Mouse (Mus musculus): ENCODE measurements around the gene Omd.
"Not testable (repeated sequence)": the region's sequence is repeated elsewhere in the genome, so short reads cannot be mapped to it uniquely, and the experiment has no call there.

Gene Omd

DNA sequence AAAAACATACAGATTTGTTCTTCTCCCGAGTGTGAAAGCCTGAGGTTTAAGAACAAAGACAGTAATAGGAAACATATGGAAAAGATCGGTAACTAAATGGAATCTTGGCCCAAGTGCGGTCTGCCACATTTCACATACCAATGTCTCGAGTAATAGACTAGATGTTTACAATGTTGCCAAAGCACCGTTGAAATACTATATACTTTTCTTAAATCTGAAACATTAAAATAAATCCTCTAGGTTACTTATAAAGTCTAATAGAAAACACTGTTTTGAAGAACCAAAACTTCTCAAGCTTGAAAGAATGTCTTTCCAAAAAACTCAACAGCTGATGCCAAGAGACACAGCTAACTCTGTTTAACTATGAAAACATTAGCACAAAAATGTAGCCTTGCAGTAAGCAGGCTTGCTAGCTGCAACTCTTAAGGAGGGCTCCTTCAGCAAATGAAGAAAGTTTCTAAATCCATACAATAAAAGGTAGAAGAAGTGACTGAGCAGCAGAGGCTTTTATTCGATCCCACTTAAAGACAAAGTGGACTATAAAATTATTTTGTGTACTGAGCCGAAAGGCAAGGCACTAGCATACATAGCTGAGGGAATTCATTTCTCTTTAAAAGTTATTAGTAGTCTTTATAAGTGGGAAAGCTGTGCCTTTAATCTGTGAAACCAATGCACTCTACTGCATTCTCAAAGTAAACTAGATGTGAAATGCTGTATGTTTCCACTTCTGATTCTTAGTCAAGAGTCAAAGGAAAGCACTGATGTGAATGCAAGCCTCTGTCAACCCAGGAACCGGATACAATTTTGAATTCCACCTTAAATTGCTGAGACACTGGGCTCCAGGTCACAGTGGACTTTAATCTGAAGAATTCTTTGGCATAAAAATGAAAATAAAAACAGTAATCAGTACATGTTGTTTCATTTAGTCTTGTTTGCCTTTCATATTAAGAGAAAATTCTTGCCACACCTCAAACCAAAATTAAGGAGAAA is at the start of gene Omd:
Gene Omd (plus strand): TSS at position 922 of the 990 bp plus-strand sequence.
- peak; percentile 82 for DNase-seq

DNA sequence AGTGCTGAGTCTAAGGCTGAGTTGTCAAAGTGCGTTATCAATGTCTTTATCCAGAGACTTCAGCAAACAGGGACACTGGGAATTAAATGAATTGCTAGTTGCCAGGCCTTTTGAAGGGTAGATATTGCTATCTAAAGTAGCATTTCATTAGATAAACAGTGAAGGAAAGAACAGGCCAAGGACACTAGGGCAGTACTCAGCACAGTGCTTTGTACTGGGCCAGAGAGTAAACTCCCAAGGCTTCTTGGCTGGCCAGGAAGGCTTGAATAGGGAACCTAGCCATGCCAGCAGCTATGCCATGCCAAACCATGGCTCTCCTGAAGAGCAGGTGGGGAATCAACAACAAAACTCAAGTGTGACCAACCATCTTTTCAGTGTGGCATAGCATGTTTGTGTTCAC is 45.3 kb upstream of the Omd start:
- DNase-seq, result no peak

DNA sequence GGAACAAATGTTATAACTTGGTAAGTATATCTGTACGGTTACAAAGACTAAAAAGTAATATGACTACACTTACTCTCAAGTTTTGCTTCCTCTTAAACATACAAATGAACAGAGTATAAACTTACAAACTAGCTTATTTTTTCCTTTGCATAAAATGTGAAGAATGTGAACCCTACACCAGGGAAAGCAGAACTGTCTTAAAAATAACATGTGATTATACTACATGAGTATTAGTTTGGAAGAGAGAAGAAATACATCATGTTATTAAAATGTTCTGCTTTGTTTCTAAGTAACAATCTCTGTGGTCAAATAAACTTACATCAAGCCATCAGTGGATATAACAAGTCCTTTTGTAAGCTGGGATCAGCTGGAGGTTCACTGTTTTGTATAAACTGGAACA is 43.6 kb upstream of the Omd start:
- DNase-seq, result no peak

- no peak for DNase-seq
These were observed 38.0 kb upstream of the Omd start, which contains the start of gene Aspn for GRCm38 (mm10) chr13:49544279-49544678. Aspn (plus strand) TSS chr13:49544443.

- DNase-seq, result no peak
These were observed 36.6 kb upstream of the Omd start for GRCm38 (mm10) chr13:49545646-49546045.

DNA sequence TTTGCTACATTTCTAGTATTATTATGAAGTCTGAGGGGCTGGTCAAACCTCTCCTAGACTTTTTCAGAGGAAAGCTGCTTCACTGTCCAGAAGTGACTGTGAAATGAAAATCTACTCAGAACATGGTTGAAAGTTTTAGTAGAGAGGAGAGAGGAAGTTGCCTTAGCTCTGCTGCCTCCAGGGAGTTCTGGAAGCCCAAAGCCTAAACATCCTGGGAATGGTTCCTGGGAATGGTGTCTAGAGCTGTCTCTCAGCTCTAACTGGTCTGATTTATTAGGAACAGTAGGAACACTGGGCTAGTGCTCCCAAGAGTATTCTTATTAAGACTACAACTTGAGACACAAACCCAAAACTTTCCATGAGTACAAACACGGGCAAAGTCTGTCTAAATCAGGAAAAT is 35.7 kb upstream of the Omd start:
- peak; percentile 31 for DNase-seq

- no peak for DNase-seq
These were observed 34.6 kb upstream of the Omd start for GRCm38 (mm10) chr13:49547563-49548150.

DNA sequence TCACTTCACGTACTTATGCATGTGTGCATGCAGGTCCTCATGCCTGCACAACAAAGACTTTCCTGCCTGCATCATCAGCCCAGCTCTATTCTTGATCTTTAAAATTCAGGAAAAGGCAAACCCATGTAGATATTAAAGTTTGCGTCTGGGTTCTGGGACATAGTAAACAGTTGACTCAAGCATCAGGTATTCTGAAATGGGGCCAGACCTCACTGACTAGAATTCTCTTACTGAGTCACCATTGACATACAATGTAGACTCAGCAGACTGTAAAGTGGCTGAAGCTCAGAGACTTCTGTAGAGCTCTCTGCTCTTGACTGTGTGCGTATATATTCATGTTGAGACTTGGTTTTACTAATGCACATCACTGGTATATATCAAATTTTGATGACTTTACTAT is 32.6 kb upstream of the Omd start:
- DNase-seq, result no peak

- DNase-seq, result no peak
These were observed 27.7 kb upstream of the Omd start for GRCm38 (mm10) chr13:49554519-49554918.

DNA sequence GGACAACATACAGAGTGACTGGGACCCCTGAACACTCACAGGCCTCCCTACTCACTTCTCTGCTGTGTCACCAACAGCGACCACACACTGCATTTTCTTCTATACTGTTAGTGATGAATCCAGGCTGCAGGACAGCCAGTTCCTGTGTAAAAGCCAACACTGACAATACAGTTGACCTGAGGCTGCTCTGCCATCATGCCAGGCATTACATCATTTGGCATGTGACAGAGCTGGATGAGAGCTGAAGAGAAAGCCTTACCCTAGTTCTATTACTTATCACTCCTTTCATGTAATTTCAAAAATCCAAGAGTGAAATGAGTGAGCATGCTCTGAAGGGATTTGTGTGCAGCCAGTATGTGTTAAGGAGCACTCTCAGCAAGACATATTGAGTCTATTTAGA is 26.1 kb upstream of the Omd start:
- no peak for DNase-seq

- no peak for DNase-seq
These were observed 25.3 kb upstream of the Omd start for GRCm38 (mm10) chr13:49556924-49557323.

- DNase-seq, result peak; percentile 70
These were observed 23.1 kb upstream of the Omd start for GRCm38 (mm10) chr13:49559185-49559584.

DNA sequence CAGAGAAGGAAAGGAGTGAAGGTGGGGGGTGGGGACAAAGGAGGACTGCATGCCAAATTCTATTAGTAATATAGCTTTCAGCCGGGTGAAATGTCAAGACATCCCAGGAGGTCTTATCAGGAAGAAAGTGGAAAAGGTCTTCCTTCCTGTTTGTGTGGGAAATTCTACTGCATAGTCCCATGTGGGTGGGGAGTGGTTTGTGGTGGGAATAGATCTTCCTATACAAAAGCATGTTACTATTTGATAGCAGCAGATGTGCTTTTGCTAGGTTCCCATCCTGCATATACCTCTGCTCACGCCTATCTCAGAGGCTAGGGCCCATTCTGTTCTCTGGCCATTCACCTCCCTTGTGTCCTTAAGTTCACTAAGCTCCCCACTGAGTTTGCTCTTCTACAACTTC is 21.4 kb upstream of the Omd start:
- DNase-seq, result no peak

GRCm38 (mm10) chr13:49564347-49564746 is 17.9 kb upstream of the Omd start:
- no peak for DNase-seq

GRCm38 (mm10) chr13:49570371-49570770 is 11.9 kb upstream of the Omd start:
- peak; percentile 16 for DNase-seq

- no peak for DNase-seq
These were observed 10.8 kb upstream of the Omd start for GRCm38 (mm10) chr13:49571418-49571817.

DNA sequence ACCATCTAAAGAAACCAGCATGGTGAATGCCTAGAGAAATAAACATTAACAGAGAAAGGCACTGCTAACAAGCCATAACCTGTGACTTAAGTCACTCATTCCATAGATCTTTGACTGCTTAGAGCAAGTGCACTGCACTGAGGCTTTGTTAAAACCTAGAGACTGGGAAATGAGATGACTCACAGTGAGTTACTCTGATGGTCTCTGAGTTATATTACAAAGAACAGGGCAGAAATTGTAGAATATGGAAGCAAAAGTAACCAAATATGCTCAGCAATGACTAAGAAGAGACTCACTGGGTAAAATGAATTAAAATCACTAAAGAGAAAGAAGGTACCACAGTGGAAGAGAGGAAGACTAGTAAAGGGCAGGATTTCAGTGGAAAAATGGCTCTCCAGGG is 1.6 kb downstream of the Omd start:
- DNase-seq, result peak; percentile 15

DNA sequence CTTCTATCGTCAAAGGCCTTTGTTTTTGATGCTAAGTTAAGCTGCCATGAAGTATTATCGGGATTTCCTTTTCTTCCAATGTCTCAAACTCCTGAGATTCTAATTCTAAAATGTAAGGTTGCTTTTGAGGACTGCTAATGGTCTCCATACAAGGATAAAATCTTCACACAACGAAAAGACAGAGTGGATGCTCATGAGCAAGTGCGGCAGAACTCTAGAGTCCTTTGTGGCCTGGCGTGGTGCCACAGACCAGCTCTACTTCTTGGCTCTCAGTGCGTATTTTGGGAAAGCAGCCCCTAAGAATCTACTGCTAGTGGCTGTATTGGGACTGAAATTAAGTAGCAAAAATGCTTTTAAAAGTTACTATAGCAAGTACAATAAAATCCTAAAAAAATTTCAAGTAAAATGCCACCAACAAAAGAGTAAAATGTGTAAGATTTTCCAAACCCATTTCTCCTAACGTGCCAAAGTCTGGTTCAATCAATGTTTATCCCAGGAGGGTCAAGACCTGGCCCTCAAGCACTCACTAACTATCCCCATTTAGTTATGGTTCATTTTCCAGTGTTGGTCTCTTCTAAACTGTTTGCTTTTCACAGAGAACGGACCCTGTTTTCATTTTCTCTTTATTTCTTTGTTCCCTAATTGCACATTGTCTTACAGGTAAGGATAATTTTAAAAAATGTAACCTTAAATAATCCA is 2.2 kb downstream of the Omd start:
- DNase-seq, result peak; percentile 67

GRCm38 (mm10) chr13:49586062-49586461 is 3.8 kb downstream of the Omd start:
- DNase-seq, result peak; percentile 11

DNA sequence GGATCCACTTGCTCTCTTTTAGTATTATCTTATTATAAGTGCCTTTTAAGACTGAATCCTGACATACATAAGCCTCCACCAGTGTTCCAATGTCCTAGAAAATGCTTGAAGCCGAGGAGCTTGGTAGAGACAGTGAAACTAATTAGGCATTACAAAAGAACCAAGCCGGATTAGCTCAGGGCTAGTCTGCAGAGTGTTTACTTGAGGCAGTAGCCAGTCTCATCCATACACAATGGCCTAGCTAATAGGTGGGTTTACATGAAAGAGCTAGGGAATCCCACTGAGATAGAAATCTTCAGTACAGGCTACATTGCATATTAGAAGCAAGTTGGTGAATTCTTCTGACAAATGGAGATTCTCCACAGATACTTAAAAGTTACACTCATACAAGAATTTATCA is 20.3 kb downstream of the Omd start:
- DNase-seq, result not testable (repeated sequence)

DNA sequence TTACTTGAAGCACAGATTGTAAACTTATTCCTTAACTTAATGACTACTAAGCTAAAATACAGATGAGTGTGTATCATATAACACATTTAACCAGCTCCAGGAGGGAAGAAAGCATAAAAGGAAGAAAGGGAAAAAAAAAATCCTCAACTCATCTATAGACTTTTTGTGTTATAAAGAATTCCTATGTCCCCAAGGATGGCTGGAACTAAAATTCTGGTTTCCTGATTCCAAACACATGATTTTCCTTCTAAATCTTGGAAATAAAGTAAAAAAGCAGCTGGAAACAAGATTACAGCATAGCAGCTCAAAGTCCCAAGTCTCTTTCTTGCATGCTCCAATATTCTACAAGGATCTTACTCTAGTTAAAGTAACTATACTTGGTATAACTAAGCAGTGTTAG is 21.3 kb downstream of the Omd start:
- DNase-seq, result no peak

- DNase-seq, result peak; percentile 57
These were observed 25.5 kb downstream of the Omd start, which contains the start of gene Ogn for GRCm38 (mm10) chr13:49607714-49608113. Ogn (plus strand) TSS chr13:49608046.

- no peak for DNase-seq
These were observed 26.5 kb downstream of the Omd start for GRCm38 (mm10) chr13:49608589-49609322.

Data from kidney, adult 9 months (tissue).